Mouse (Mus musculus) urinary bladder, adult 18-20 months (tissue): ENCODE results near the gene Ctdspl.
A peak's percentile ranks its signal among the peaks of the same experiment; 100 is the strongest.

Source experiments
- DNase-seq, 2 experiments: peaks; one replicate each; pipeline ENCODE4 v3.0.0; 2022; ENCODE audit warnings: low spot score in 2 of 2, mixed read lengths in 2 of 2

Ctdspl gene

DNA sequence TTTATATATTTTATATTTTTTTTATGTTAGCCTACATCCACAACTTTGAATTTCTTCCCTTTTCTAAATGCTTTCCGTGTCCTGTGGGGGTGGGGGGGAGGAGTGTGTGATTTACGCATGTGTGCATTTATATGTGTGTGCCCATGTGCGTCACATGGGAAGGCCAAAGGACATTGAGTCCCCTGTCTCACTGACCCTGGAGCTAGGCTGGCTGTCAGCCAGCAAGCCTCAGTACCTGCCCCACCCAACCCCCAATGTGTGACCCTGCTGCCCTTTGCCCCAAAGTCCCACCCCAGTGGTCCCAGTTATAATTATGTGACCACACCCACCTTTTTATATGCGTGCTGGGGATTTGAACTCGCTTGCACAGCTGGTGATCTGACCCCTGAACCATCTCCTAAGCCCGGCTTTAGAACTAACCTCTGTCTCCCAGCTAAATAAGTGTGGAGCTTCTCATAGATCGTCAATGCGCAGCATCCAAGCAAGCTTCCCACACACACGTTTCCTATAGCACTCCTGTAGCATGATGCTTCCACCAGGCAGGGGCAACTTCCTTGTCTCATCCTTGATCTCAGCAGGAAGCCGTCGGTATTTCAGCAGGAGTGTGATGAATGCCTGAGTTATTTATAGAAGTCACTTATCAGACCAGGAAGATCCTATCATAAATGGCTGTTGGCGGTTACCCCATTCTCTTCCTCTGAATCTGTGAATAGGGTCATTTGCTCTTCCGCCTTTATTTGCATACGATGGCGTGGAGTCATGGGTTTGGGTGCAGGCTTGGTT lies 58.6 kb downstream of the Ctdspl start:
- no peak for DNase-seq

DNA sequence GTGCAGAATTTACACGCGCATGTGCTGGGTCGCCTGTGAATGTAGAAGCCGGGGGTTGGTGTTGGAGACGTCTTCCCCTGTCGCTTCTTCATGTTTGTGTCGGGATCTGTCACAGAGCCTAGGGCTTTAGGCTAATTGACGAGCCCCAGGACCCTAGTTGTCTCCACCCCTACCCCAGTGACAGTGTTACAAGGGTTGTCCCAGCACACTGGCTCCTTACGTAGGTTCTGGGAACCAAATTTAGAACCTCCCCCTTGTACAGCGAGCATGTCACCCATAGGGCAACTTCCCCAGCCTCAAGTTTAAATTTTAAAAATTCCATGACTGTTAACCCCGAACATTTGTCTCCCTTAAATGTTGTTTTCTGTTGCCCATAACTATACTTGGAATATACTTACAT lies 60.0 kb downstream of the Ctdspl start:
- no peak for DNase-seq

DNA sequence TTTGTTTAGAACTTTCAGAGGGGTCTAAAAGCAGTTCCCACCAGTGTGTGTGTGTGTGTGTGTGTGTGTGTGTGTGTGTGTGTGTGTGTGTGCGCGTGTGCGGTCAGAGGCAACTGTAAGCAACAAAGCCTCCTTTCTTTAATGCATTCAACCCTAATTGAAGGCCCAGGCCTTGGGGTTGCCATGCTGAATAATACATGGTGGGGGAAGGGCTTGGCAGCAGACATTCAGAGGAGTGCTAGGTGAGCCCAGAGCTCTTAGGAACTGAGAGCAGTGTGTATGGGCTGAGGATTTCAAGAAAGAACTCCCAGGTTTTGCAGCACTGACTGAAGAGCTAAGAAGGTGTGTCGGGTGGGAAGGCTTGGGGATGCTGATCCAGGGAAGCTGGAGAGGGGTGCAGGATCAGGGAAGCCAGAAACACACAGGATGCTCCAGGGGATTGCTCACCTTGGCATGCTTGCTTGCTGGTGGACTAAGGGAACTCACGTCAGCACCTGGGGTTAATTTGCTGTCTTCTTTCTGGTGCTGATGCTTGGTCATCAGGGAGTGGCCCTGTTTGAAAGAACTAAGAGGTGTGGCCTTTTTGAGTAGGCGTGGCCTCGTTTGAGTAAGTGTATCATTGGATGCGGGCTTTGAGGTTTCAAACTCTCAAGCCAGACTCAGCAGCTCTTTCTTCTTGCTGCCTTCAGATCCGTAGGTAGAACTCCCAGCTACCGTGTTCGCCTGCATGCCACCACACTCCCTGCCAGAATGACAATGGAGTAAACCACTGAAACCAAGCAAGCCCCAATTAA lies 62.7 kb downstream of the Ctdspl start:
- no peak for DNase-seq

DNA sequence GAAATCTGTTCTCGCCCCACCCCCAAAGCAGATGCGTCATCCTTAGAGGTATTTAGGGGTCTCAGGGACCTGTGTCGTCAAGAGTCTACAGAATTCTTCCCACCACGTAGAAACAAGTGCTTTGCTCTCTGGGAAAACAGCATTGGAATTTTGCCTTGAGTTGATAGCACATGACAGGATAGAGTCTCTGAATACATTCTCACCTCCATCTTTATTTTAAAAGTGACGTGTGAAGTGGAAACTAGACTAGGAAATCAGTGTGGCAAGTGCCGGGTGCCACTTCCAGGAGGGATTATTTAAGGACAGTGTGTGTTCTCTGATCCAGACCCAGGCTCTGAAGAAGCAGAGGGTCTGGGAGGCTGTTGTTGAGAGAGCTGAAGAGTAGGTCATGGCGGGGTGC lies 64.2 kb downstream of the Ctdspl start:
- DNase-seq: no peak

DNA sequence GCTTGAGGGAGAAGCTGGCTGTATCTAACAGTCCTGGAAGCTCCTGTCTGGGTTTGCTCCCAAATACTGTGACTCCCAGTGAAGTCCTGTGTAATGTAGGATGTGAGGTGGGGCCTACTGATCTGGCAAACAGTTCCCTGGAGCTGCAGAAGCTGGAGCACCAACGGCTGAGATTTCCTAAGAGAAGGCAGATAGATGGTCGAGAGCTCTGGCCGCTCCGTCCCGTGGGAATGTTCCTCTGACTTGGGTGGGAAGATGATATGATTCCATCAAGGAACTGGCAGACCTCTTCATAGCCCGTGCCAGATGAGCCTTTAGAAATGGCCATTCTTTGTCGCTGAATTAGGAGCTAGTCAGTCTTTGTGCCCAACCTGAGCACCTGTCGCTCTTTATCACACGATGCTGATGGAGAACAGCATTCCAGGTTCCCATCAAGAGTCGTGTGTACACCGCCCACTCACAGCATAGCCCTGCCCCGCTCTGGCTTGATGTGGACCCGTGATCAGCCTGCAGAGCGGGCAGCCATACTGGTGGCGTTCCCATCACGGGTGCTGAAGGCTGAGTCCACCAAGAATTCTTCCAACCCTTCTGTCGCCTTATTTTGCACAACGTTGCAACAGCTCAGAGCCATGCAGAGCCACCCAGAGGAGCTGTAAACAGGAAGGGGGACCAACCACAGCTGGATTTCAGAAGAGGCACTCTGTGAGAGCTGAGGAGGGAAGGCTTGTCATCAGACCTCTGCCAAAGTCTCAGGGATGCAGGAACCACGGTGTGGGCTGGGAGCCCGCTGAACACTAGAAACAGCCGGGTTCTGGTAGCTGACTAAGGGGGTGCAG lies 65.7 kb downstream of the Ctdspl start:
- DNase-seq: no peak

DNA sequence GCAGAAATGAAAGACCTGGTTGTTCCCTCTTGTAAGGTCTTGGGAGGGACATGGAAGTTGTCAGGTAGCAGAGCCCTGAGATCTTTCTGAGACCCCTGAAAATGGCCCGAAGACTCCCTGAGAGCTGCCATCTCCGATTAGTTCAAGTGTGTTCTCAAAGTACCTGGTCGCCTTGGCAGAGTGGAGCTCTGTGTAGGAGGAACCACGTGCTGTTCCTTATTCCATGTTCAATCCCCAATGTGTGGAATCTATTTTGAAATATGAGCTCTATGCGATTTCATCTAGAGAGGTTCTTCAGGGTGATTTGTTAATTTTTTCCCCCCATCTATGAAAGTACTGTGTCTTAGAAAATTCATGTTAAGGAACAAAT lies 66.3 kb downstream of the Ctdspl start:
- no peak for DNase-seq

DNA sequence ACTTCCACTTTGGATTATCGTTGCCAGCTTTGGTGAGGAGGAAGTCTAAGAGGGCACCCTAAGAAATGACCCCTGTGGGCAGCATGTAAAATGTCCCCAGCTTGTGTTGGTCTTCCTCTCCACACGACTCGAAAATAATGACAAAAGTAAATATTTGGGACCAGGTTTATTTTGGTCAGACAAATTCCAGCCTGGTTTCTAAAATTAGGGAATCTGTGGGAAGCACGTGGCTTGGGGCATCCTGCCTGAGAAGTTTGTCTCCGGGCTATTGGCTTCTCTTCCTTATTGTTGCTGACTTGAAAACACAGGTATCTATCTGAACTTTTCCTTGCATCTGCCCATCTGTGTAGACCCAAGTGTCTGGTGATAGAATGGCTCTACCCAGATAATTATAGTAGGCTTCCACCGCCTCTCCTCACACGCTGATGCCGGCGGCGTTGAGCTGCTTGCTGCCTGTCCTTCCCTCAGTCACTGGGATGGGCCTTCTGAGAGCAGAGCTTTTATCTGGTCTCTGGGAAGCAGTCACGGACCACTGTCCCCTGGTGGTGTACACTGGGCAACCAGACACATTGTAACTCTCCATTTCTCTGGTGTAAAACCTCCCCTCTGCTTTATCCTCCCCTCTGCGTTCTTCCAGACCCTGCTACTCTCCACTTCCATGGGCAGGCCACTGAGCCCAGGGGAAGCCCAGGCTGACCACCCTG lies 68.4 kb downstream of the Ctdspl start:
- DNase-seq: no peak

DNA sequence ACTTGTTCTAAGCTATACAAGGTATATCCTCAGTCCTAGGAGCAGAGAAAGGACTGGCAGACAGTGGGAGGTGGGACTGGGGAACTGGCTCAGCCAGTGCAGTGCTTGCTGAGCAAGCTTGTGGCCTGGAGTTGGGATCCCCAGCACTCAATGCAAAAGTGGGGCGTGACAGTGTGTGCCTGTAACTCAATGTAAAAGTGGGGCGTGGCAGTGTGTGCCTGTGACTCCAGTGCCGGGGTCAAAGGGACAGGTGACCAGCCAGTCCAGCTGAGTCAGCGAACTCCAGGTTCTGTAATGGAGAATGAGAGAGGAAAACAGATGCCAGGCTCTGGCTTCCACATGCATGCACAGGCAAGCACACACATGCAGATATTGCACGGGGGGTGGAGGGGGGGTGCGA lies 69.3 kb downstream of the Ctdspl start:
- peak; percentile 38 to 52 for DNase-seq

DNA sequence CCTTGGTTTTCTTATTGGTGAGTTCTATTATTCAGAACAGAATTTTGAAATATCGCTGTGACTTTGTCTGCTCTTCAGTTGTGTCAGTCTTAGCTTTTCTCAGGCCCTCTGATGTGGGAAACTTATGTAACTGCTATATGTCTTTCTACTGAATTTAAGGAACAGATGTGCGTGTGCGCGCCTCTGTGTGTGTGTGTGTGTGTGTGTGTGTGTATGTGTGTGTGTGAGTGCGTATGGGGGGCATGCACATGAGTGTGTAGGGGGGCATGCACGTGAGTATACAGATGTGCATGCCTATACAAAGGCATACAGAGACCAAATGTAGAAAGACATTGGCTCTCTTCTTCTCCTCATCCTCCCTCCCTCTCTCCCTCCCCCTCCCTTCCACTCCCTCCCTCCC lies 71.0 kb downstream of the Ctdspl start:
- no peak for DNase-seq

DNA sequence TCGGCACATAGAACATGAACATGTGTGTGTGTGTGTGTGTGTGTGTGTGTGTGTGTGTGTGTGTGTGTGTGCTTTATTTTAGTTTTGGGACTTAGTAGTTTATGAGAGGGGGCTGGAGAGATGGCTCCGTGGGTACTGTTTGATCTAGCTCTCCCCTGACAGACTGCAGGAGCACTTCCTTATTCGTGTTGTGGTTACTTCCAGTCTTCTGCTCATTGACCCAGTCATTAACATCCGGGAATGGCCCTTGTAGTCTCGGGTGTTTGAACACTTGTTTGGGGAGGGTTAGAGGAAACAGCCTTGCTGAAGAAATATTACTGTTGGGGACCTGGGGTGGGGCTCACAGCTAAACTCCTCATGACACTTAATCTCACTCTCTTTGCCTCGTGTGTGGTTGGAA lies 73.9 kb downstream of the Ctdspl start:
- DNase-seq: no peak

DNA sequence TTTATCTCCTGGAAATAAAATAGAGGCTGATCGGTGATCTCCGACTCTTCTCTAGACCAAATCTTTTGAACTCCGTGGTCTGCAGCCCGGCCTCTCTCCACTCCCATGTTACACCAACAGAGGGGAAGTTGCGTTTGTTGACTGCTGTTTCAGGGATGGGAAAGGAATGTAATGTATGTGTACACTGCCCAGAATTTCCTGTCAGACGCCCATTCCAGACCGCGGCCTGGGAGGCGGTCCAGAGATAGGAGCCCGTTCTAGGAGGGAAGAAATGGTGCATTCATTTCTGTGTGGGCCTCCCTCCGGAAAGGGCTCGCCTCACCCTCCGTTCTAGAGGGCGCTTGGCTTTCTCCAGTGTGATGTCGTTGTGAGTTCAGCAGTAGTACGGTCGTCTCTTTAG lies 76.0 kb downstream of the Ctdspl start:
- DNase-seq: no peak

DNA sequence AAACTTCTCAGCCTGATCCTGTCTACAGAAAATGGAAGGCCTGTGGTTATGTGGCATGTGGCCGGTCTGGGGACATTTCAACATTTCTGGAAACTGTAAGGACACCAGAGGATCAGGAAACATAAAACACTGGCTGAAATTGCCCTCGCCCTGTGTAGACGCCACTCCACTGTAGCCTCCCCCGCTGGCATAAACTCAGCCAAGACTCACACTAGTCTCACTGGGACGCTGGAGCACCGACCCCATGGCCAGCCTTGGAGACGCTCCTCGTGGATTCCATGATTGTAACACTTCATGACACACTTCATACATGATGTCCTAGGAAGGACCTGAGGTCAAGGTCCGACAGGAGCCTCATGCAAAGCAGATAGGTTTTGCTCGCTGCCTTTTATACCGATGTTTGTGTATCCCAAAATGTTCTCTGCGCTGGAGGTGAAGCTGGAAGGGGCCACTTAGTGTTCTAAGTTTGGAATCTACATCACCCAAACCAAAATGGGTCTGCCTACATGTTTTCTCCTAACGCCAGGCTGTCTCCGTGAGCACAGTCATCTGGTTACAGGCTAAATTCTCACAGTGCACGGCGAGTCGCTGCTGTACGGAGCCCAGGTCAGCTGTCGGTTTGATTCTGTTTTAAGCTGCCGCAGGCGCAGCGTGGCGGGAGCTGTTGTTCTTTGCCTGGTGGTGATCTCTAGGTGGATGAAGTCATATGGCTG lies 77.9 kb downstream of the Ctdspl start:
- no peak for DNase-seq

DNA sequence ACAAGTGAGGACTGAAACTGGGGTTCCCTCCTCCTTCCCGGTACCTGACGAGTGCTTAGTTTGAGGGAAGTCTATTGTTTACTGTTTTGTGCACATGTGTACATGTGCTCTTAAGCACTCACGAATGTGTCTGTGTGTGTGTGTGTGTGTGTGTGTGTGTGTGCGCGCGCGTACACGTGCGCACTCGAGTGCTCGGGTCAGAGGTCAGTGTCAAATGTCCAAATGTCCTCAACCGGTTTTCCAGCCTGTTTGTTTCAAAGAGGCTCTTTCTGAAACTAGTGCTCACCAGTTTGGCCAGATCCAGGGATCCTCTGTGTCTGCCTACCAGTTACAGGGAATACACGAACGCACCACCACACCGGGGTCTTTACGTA lies 78.4 kb downstream of the Ctdspl start:
- no peak for DNase-seq

DNA sequence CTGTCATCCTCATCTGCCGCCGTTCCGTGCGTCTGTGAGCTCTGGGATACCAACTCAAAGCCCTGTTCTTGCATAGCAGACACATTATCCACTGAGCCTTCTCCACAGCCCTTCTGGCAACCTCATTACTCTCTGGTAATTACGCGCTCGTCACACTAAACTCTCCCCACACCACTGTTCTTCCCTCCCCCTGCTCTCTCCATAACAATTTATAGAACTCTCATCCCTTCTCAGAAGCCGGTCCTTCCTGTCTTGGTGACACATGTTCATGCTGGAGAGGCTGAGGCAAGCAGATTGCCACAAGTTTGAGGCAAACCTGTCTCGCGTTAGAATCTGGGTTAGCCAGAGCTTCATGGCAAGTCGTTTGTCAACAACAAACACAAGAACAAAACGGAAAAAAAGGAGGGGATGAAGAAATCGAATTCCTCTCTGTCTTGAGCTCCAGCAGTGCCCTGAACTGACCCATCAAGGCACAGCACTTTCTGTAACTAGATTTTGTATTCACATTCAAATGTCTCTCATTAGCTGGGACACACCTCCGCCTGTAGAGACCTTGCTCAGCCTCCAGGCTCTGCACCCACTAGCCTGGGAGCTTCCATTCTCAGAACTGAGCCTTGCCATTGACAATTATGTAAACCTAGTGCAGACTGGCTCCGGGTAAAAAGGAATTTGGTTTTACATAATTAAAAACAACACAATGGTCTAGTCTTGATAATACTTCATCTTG lies 79.2 kb downstream of the Ctdspl start:
- no peak for DNase-seq

DNA sequence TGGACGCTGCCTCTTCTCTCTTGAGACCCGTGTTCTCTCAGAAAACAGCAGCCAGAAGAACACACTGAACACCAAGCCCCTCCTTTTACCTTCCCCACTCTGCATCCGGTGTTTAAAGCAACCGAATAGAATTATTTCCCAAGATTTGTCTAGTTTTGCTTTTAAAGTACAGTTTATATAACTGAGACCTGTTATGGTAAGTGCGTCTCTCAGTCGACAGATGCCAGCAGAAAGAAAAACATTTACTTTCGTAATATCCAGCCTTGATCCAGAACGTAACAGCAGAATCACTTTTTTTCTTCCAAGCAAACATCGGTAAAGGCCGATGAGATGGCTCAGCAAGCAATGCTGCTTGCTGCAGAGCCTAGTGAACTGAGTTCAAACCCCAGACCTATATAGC lies 81.0 kb downstream of the Ctdspl start:
- no peak for DNase-seq

DNA sequence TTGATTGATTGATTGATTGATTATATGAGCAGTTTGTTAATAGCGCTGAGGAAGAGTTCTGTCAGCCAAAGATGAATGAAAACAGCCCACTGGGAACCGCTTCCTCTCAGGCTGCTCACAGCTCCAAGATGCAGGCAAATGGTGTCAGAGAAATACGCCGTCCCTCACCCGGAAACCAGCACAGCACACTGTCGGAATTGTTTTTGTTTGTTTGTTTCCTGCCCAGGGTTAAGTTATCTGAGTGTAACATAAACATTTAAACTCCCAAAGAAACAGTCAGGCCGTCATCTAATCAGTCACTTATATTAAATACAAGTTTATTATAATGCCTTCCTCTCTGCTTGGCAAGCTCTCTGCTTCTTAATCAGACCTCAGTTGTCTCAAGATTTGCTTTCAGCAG lies 82.6 kb downstream of the Ctdspl start:
- no peak for DNase-seq

DNA sequence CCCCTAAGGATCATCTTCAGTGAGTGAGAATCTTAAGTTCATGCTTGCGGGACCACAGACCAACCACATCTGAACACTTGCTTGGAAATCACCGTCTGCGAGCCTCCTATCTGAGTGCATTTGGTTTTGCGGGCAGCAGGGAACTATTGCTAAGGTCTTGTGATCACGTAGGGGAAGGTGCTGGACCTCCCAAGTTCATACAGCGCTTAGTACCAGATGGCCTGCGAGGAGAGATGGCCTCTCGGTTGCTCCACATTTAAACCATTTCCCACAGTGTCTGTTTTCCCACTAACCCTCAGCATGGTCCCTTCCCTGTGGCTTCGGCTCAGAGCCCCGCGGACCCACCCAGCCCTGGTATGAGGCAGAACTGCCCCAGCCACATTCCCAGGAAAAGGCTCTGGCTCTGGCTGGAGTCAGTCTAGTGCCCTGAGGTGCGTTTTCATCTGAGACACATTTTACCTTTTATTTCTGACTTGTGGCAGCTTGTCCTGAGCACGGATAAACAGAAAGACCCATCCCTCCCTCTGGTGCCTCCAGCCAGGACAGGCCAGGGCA lies 84.0 kb downstream of the Ctdspl start:
- peak; percentile 49 to 62 for DNase-seq

DNA sequence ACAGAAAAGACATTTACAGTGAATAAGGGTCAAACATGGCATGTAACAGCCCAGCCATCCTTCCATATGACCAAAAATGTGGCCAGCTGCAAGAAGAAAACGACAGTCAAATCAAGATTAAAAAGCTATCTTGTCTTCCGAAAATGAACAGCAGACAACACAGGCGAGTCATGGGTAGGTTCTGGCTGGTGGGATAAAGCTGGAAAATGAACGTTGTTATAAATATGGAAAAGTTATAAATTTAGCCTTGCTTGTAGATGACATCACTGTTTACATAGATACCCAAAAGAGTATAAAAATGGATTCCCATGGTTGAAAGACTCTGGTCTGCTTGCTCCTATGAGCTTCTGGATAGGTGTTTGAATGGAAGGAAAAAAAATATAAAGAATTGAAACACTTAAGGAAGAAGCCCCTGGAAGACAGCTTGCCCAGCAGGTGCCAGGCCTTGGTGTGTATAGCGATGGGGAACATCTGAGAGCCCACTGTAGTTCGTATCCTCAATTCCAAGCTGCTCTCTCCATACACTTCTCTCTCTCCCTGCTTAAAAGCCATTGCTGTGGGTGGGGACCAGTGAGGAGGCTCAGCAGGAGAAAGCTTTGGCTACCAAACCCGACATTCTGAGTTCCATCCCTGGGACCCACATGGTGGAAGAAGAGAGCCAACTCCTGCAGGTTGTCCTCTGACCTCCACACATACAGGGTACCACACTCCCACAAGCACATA lies 90.7 kb downstream of the Ctdspl start:
- no peak for DNase-seq

DNA sequence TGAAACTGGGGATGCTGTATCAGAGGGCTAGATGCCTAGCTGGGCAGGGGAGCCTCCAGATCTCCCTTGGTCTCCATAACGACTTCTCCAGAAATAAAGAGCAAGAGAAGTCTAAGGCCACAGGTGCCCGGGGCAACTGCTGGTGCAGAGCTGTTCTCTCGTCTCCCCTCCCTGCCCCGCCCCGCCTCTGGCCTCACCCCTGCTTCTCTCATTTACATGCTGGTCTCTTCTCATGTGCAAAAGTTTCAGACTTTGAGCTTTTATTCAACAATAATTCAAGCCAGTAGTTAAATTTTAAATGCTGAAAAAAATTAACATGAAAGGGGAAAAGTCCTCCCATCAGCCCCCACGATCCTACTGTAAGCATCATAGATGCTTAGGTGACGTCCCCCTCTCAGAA lies 95.5 kb downstream of the Ctdspl start:
- no peak for DNase-seq

DNA sequence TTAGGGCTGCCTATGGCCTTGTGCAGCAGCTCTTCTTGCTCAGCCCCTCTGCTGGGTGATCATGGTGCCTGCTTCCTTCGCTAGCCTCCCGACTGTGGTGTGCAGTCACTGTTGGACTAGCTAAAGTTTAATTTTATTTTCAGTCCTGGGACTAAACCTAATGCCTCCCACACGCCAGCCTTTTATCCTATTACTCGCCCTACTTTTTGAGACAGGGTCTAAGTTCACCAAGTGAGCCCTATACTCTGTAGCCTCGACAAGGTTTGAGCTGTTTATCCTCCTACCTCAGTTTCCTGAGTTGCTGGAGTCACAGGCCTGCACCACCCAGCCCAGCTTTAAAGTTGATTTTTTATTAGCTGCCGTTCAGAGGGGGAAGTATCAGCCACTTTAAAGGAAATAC lies 99.0 kb downstream of the Ctdspl start:
- no peak for DNase-seq
